28 mouse cellular contexts compared by ENCODE assay signal in genomic region chr5:113541196-113541595, GRCm38 (mm10). TPM values are rescaled to one million over a fixed set of nuclear protein-coding genes. Genes with fewer than 3 reads are reported as not detected.
DNase-seq lines count a peak whose midpoint lies in the region; ATAC-seq and TF ChIP-seq lines count a peak whose summit lies in the region.
"Had no signal": no experiment of that assay in that cellular context is flagged by ENCODE, and none has a peak within 500 bp of the region (broad histone marks: within the 10 kb centered on the region; RNA-seq: fewer than 3 reads in every experiment).

No protein-coding gene starts in this region.

- no peak for DNase-seq in frontal cortex, postnatal 25 days (ENCODE audit: low spot score in 2 of 2)
- DNase-seq in 3T3-L1 (ENCODE audit: low read depth, low spot score) (peak; percentile 31), NIH3T3 (ENCODE audit: low read depth) (peak; percentile 12)
- DNase-seq in forelimb bud, embryonic 11.5 days (ENCODE audit: low read depth, low spot score) = peak; percentile 45
- no peak for DNase-seq in heart, postnatal 4 days
- DNase-seq in lung, adult 2 months = no peak
- DNase-seq: adrenal gland, postnatal 36 days; B cell, adult 2 months; cerebellum, adult 11-12 months; cerebellum, postnatal 14 days; heart, postnatal 36 days; kidney, adult 8-10 months; kidney, postnatal 14 days; liver, postnatal 0 days; lung, postnatal 10 days; midbrain, embryonic 14.5 days; right cerebral cortex, postnatal 25 days; spleen, adult 18-20 months; thymus, postnatal 14 days had no signal

- no peak overlapping the region for H3K4me3 ChIP-seq in lung, adult 2 months (replicated peaks; ENCODE audit: extremely low read depth, low read depth, low read length)
- H3K4me3 ChIP-seq: heart, embryonic 15.5 days; intestine, embryonic 15.5 days; limb, embryonic 12.5 days; myocyte had no signal

- 55% methylated on average over 5 of the region's 5 CpGs for whole genome bisulfite sequencing in lung, adult 2 months

- no peak for TF ChIP-seq POLR2A in lung, adult 2 months (IDR thresholded peaks at IDR 0.05; ENCODE audit: borderline replicate concordance, extremely low read depth, low read depth, low read length)

- TF ChIP-seq CTCF in lung, adult 2 months (IDR thresholded peaks at IDR 0.05; ENCODE audit: insufficient read depth, low read length) = no peak

- ATAC-seq in frontal cortex, adult (ENCODE audit: low TSS enrichment) = peak; percentile 44; the same call in 1 of the 2 replicates
- ATAC-seq: forebrain, embryonic 16.5 days; hindbrain, embryonic 16.5 days; intestine, embryonic 15.5 days; liver, postnatal 0 days had no signal

- no peaks in the 10 kb centered on the region for H3K4me1 ChIP-seq in lung, adult 2 months (ENCODE audit: control insufficient read depth, insufficient read depth, low read length)
- H3K4me1 ChIP-seq: heart, embryonic 15.5 days; intestine, embryonic 15.5 days had no signal

RNA-seq across cellular contexts. Expression of gene Wscd2, which starts 51.1 kb away (rescaled TPM):
- total RNA-seq in heart, postnatal 4 days (2021) = 1 to 10 TPM; 1.1 to 1.3 TPM
- polyA plus RNA-seq in lung, adult 2 months (2012; rRNA removed) = 3.9 and 4.9 TPM in 2 replicates
- total RNA-seq: megakaryocyte progenitor cell, adult 5-6 weeks; MEL had no signal
- polyA plus RNA-seq: liver, postnatal 0 days; myocyte had no signal

Comparison
In these comparisons a context has a peak if more than half of its experiments do, and no peak if none do; other contexts are left out.
1. DNase-seq: peak in 3T3-L1 (single experiment), NIH3T3 (single experiment) and forelimb bud, embryonic 11.5 days (single experiment); none in frontal cortex, postnatal 25 days (0 of 2), heart, postnatal 4 days (single experiment) and lung, adult 2 months (single experiment).